Mouse (Mus musculus): Measurements from ENCODE around the gene P2ry2. TPM values are rescaled to one million over a fixed set of nuclear protein-coding genes. Genes with fewer than 3 reads are reported as not detected.

The P2ry2 gene
- polyA plus RNA-seq, 1 experiment from 2014 or later: 0.11 TPM

GRCm38 (mm10) chr7:100997215-100997614 lies 15.5 kb downstream of the P2ry2 start:
- no peaks in the 10 kb centered on the region for H3K9me3 ChIP-seq
- no peak overlapping the region for H3K27ac ChIP-seq (replicated peaks)
- H3K4me2 ChIP-seq (replicated peaks): no peak overlapping the region
- H3K4me1 ChIP-seq: no peaks in the 10 kb centered on the region
- H3K9ac ChIP-seq (replicated peaks): no peak overlapping the region
- ATAC-seq (replicated peaks): no peak
- no peaks in the 10 kb centered on the region for H3K27me3 ChIP-seq
- 81% methylated on average over 1 of the region's 1 CpGs for WGBS
- H3K4me3 ChIP-seq: no peak overlapping the region
- H3K36me3 ChIP-seq: no peaks in the 10 kb centered on the region

- H3K4me2 ChIP-seq (replicated peaks): no peak overlapping the region
- 84% methylated on average over 3 of the region's 3 CpGs for WGBS
- H3K9me3 ChIP-seq: no peaks in the 10 kb centered on the region
- H3K36me3 ChIP-seq: no peaks in the 10 kb centered on the region
- no peak overlapping the region for H3K9ac ChIP-seq (replicated peaks)
- H3K4me3 ChIP-seq: no peak overlapping the region
- H3K4me1 ChIP-seq: no peaks in the 10 kb centered on the region
- no peaks in the 10 kb centered on the region for H3K27me3 ChIP-seq
- H3K27ac ChIP-seq (replicated peaks): no peak overlapping the region
- no peak for ATAC-seq (replicated peaks)
Observed at GRCm38 (mm10) chr7:100995951-100996350, 16.7 kb downstream of the P2ry2 start.

- ATAC-seq (replicated peaks): no peak
- no peaks in the 10 kb centered on the region for H3K36me3 ChIP-seq
- no peak overlapping the region for H3K9ac ChIP-seq (replicated peaks)
- no peaks in the 10 kb centered on the region for H3K9me3 ChIP-seq
- WGBS: 88% methylated on average over 7 of the region's 7 CpGs
- H3K4me3 ChIP-seq: no peak overlapping the region
- H3K27ac ChIP-seq (replicated peaks): no peak overlapping the region
- no peak overlapping the region for H3K4me2 ChIP-seq (replicated peaks)
- H3K4me1 ChIP-seq: no peaks in the 10 kb centered on the region
- no peaks in the 10 kb centered on the region for H3K27me3 ChIP-seq
Observed at GRCm38 (mm10) chr7:100995260-100995864, 17.3 kb downstream of the P2ry2 start.

DNA sequence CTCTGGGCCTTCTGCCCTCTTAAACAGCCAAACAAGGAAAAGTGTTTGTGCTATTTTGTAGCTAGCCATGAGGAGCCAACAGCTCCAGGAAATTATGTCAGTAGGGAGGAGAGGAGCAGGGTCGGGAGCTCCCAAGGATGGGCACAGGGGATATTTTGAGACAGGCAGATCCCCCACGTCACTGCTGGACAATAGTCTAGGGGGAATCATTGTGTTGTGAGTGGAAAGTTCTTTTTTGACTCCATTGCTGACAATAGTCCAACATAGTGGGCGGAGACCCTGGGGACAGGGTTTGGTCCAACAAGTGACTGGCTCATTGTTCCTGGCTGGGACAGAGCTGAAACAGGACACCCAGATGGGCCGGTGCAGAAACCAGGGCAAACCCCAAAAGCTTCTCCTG lies 19.5 kb downstream of the P2ry2 start:
- Histone ChIP-seq H3K9ac (replicated peaks) (no peak overlapping the region), H3K27me3 (no peaks in the 10 kb centered on the region), H3K9me3 (no peaks in the 10 kb centered on the region), H3K4me2 (replicated peaks) (no peak overlapping the region), H3K36me3 (no peaks in the 10 kb centered on the region), H3K27ac (replicated peaks) (no peak overlapping the region), H3K4me3 (no peak overlapping the region), H3K4me1 (no peaks in the 10 kb centered on the region)
- WGBS: 37% methylated on average over 4 of the region's 4 CpGs
- ATAC-seq (replicated peaks): no peak

GRCm38 (mm10) chr7:100991972-100992371 lies 20.7 kb downstream of the P2ry2 start:
- H3K9me3 ChIP-seq: no peaks in the 10 kb centered on the region
- WGBS: 97% methylated on average over 3 of the region's 3 CpGs
- ATAC-seq (replicated peaks): no peak
- H3K9ac ChIP-seq (replicated peaks): no peak overlapping the region
- no peak overlapping the region for H3K4me3 ChIP-seq
- no peaks in the 10 kb centered on the region for H3K36me3 ChIP-seq
- H3K27me3 ChIP-seq: no peaks in the 10 kb centered on the region
- no peaks in the 10 kb centered on the region for H3K4me1 ChIP-seq
- no peak overlapping the region for H3K27ac ChIP-seq (replicated peaks)
- H3K4me2 ChIP-seq (replicated peaks): no peak overlapping the region

- WGBS: 22% methylated on average over 9 of the region's 9 CpGs
- H3K9ac ChIP-seq (replicated peaks): no peak overlapping the region
- no peak for ATAC-seq (replicated peaks)
Observed at GRCm38 (mm10) chr7:100990636-100991311, 21.9 kb downstream of the P2ry2 start.

GRCm38 (mm10) chr7:100988092-100988491 lies 24.6 kb downstream of the P2ry2 start:
- Histone ChIP-seq H3K4me2 (replicated peaks) (no peak overlapping the region), H3K36me3 (no peaks in the 10 kb centered on the region), H3K9me3 (no peaks in the 10 kb centered on the region), H3K4me3 (no peak overlapping the region), H3K27ac (replicated peaks) (no peak overlapping the region), H3K9ac (replicated peaks) (no peak overlapping the region), H3K27me3 (no peaks in the 10 kb centered on the region), H3K4me1 (peaks cover 3% of the 10 kb centered on the region; the same call in 1 of the 2 replicates)
- WGBS: 26% methylated on average over 9 of the region's 9 CpGs
- no peak for ATAC-seq (replicated peaks)

More at GRCm38 (mm10) chr7:100990636-100991311, 21.9 kb downstream of the P2ry2 start:
- no peaks in the 10 kb centered on the region for H3K9me3 ChIP-seq
- no peak overlapping the region for H3K4me3 ChIP-seq
- H3K27ac ChIP-seq (replicated peaks): no peak overlapping the region
- no peaks in the 10 kb centered on the region for H3K36me3 ChIP-seq
- H3K27me3 ChIP-seq: no peaks in the 10 kb centered on the region
- H3K4me2 ChIP-seq (replicated peaks): no peak overlapping the region
- no peaks in the 10 kb centered on the region for H3K4me1 ChIP-seq

GRCm38 (mm10) chr7:100984452-100985395 lies 27.9 kb downstream of the P2ry2 start:
- no peaks in the 10 kb centered on the region for H3K36me3 ChIP-seq
- no peaks in the 10 kb centered on the region for H3K27me3 ChIP-seq
- no peak overlapping the region for H3K4me3 ChIP-seq
- H3K4me1 ChIP-seq: peaks cover 3% of the 10 kb centered on the region; the same call in 1 of the 2 replicates
- H3K9me3 ChIP-seq: no peaks in the 10 kb centered on the region
- no peak overlapping the region for H3K9ac ChIP-seq (replicated peaks)
- 38% methylated on average over 21 of the region's 21 CpGs for WGBS
- H3K4me2 ChIP-seq (replicated peaks): no peak overlapping the region
- H3K27ac ChIP-seq (replicated peaks): no peak overlapping the region
- no peak for ATAC-seq (replicated peaks)

DNA sequence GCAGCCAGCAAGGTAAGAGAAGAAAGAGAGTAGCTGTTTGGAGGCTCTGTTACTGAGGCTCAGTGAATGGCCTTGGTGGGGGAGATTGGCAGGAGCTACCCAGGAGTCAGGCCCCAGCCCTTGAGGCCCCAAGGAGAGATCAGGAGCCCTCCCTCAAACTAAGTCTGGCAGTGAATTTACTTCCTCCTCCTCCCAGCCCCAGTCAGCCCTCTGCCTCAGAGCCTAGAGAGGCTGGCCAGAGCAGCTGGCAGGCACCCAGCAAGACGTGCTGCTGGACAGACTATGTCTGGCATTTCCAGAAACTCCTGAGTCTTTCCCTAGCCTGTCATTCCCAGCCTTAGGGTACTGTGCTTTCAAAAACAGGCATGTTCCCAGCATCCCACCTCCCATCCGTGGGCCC lies 33.5 kb downstream of the P2ry2 start:
- Histone ChIP-seq H3K4me1 (peaks cover 6% of the 10 kb centered on the region), H3K4me3 (no peak overlapping the region), H3K9ac (replicated peaks) (no peak overlapping the region), H3K4me2 (replicated peaks) (no peak overlapping the region), H3K27me3 (peaks cover 4% of the 10 kb centered on the region; the same call in 1 of the 2 replicates), H3K27ac (replicated peaks) (no peak overlapping the region), H3K36me3 (no peaks in the 10 kb centered on the region), H3K9me3 (no peaks in the 10 kb centered on the region)
- no peak for ATAC-seq (replicated peaks)
- WGBS: 35% methylated on average over 2 of the region's 2 CpGs

DNA sequence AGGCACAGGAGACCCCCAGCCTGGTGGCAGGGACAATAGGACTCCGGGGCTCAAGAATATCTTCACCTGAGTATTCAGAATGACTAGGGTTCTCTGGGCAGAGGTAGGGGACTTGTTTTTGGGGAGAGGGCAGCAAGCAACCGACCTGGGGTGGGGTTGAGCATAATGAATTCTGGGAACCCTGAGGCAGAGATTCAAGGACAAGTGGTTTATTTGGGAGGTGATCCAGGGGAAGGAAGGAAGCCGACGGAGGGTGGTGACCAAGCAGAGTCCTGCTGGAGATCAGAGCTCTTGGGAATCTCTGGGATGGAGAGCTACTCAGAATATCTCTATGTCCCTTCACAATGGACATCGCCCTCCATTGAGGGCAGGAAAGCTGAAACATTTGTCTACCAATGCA lies 34.5 kb downstream of the P2ry2 start:
- 90% methylated on average over 5 of the region's 5 CpGs for WGBS
- Histone ChIP-seq H3K27ac (replicated peaks) (no peak overlapping the region), H3K9ac (replicated peaks) (no peak overlapping the region), H3K36me3 (no peaks in the 10 kb centered on the region), H3K4me1 (peaks cover 9% of the 10 kb centered on the region), H3K4me3 (no peak overlapping the region), H3K27me3 (peaks cover 9% of the 10 kb centered on the region; the same call in 1 of the 2 replicates), H3K4me2 (replicated peaks) (no peak overlapping the region), H3K9me3 (no peaks in the 10 kb centered on the region)
- no peak for ATAC-seq (replicated peaks)

DNA sequence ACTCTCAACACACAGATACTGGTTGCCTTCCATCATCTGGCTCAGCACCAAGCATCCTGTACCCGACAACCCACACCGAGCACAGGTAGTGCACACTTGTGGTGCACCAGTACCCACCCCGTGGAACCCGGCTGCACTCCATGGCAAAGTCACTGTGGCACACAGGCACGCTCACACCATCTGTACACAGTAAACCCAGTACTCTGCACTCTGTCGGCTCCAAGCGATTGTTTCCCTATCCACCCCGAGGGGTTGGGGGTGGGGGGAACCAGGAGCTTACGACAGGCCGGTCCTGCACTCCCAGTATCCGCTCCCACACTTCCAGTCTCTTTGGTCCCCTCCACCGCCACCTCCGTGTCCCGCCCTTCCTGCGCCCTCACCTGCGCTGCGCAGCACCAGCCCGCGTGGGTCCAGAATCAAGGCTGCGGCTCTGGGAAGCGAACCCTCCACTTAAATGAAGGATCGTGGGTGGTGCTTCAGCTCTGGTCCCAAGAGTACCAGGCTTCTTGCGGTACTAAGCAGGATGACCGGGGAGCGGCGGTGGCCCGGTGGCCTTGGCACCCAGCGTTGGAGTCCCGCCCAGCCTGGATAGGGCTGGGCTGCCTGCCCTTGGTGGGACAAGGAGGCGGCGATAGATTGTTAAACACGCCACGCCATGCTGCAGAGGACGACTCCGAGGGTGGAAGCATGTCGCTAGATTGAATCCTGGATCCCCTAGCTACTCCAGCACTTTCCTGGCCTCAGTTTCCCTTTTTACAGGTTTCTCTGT lies 38.3 kb downstream of the P2ry2 start, which contains the start of gene P2ry6:
Gene P2ry6, minus strand, starts transcription at position 515 of the 769 bp plus-strand sequence.
- H3K4me2 ChIP-seq (replicated peaks): peak within 1 kb of the TSS; percentile 43
- H3K9ac ChIP-seq (replicated peaks): peak within 1 kb of the TSS; percentile 11; the same call in 1 of the 2 replicates
- no peaks in the 10 kb centered on the region for H3K36me3 ChIP-seq
- peaks cover 9% of the 10 kb centered on the region; the same call in 1 of the 2 replicates for H3K27me3 ChIP-seq
- H3K9me3 ChIP-seq: no peaks in the 10 kb centered on the region
- H3K4me1 ChIP-seq: peaks cover 9% of the 10 kb centered on the region
- H3K27ac ChIP-seq (replicated peaks): no peak within 1 kb of the TSS
- peak within 1 kb of the TSS; percentile 29 for H3K4me3 ChIP-seq
- peak; percentile 58 for ATAC-seq (replicated peaks)
- WGBS: 3% methylated on average over 36 of the region's 36 CpGs
